Mouse (Mus musculus) heart, adult 2 months (tissue): Measurements from ENCODE around the gene Ceacam9.

ENCODE experiments used
- EP300 ChIP-seq: fragments of 200-500 bp; IDR thresholded peaks from 2 replicates; pipeline ENCODE4 v1.6.1; 2011; ENCODE audit warnings: low read depth, low read length, control low read depth; ENCODE audit not compliant: insufficient read depth
- POLR2A ChIP-seq: fragments of 200-500 bp; IDR thresholded peaks from 2 replicates; pipeline ENCODE4 v1.6.1; 2011; ENCODE audit warnings: mild to moderate bottlenecking, low read depth, low read length, control low read depth; ENCODE audit not compliant: insufficient read depth

DNA sequence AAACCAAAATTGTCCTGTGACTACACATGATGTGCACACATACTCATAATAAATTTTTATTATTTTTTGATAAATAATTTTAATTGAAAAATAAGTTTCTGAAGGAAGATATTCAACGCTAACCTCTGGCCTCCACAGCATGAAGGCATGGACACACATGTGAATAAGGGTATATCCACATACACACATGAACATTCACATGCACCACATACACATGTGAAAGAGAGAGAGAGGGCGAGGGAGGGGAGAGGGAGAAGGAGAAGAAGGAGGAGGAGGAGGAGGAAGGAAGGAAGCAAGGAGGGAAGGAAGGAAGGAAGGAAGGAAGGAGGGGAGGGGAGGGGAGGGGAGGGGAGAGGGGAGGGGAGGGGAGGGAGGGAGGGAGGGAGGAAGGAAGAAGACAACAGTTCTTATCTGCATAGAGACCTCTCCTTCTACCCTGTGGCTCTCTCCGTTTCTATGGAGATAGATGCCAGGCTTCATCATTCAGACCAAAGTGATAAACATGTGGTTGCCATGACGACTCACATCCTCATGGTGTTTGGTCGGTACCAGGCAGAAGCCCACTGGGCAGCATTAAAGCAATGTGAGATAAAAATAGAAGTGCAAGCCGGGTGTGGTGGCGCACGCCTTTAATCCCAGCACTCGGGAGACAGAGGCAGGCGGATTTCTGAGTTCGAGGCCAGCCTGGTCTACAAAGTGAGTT is 37.3 kb downstream of the Ceacam9 start:
- no peak for TF ChIP-seq EP300
- TF ChIP-seq POLR2A, result no peak
